Mouse (Mus musculus) ovary, adult 2 months (tissue): ENCODE measurements around the gene Etfa. TPM values are rescaled to one million over a fixed set of nuclear protein-coding genes. Genes with fewer than 3 reads are reported as not detected.

Source experiments
- polyA plus RNA-seq: library from polyadenylated mRNA; depleted of rRNA; stranded (reverse); fragments of >200 nt; gene quantifications from 2 replicates; pipeline ENCODE4 v1.2.3, GENCODE M21; 2012; rRNA removed

The Etfa gene
- 55.8 and 56.1 TPM in 2 replicates for polyA plus RNA-seq

DNA sequence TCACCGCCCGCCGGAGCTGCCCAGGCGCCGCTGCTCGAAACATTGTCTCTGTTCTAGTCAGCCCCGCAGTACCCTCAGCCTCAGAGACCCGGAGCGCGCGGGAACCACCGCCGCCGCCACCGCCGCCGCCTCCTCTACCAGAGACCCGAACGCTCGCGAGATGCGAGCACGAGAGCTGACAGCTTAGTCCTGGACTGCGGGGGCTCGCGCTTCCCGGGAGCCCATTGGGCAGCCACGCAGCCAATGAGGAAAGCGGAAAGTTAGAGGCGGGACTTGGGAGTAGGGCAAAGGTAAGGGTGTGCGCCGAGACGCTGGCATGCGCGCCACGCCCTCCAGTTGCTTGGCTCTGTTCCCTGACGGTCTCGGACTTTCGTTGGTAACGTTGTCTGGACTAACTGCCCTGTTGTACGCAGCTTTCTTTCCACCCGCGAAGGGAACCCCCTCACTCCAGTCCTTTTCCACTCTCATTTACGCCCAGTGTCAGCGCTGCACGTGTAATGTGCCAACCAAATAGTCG is at the start of gene Etfa:
TSS of gene Etfa (minus strand) at position 217 of the 517 bp plus-strand sequence.

DNA sequence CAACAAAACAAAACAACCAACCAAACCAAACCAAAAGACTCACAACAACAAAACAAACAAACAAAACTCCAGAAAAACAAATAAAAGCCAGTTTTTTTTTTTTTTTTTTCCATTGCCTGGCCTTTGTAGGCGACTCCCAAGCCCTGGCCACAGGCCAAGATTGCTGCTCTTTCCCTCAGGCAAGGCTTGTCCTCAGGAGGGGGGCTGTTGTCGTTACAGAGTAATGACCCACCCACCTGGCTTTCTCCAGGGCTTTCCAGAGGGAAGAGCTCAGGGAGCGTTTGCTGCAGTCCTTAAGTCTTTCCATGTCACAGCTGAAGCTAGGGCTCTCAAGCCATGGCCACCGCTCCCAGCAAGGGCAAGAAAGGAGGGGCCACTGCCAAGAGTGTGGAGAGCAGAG is 26.3 kb upstream of the Etfa start, which contains the start of gene Isl2:
TSS of gene Isl2 (plus strand) at position 296 of the 400 bp plus-strand sequence.

Other genes with a start within 250 kb of the Etfa start
- gene Nrg4, start 185.4 kb downstream of the Etfa start, polyA plus RNA-seq, result 3.5 and 4.5 TPM in 2 replicates
- gene Tmem266, start 185.3 kb downstream of the Etfa start, polyA plus RNA-seq, result 6.9 and 9.2 TPM in 2 replicates
- 2.3 and 2.6 TPM in 2 replicates for gene Isl2, start 26.4 kb upstream of the Etfa start, polyA plus RNA-seq